Mouse (Mus musculus): ENCODE data around the gene Gtf2f1. TPM values are rescaled to one million over a fixed set of nuclear protein-coding genes. Genes with fewer than 3 reads are reported as not detected.
A peak's percentile ranks its signal among the peaks of the same experiment; 100 is the strongest.

Gene Gtf2f1
- polyA plus RNA-seq, 1 experiment, result 40.8 TPM

GRCm38 (mm10) chr17:57010911-57011235, 215 bp downstream of the Gtf2f1 start:
- under 1% methylated on average over 19 of the region's 19 CpGs for WGBS
- Histone ChIP-seq H3K4me3 (ENCODE audit: control insufficient read depth, insufficient read depth, low read length) (peak overlapping the region; percentile 89), H3K36me3 (ENCODE audit: control insufficient read depth, insufficient read depth, low read length) (peaks cover 21% of the 10 kb centered on the region), H3K27me3 (ENCODE audit: control insufficient read depth, insufficient read depth, low read length) (no peaks in the 10 kb centered on the region), H3K27ac (ENCODE audit: control insufficient read depth, insufficient read depth, low read length) (peak overlapping the region; percentile 69; the same call in 1 of the 2 replicates), H3K4me1 (replicated peaks; ENCODE audit: control insufficient read depth, insufficient read depth, low read length) (peaks cover 8% of the 10 kb centered on the region)
- no peak for DNase-seq
- no peak for TF ChIP-seq POLR2A (IDR thresholded peaks at IDR 0.05; ENCODE audit: control insufficient read depth, extremely low read depth, insufficient read depth, low read length, poor library complexity)

DNA sequence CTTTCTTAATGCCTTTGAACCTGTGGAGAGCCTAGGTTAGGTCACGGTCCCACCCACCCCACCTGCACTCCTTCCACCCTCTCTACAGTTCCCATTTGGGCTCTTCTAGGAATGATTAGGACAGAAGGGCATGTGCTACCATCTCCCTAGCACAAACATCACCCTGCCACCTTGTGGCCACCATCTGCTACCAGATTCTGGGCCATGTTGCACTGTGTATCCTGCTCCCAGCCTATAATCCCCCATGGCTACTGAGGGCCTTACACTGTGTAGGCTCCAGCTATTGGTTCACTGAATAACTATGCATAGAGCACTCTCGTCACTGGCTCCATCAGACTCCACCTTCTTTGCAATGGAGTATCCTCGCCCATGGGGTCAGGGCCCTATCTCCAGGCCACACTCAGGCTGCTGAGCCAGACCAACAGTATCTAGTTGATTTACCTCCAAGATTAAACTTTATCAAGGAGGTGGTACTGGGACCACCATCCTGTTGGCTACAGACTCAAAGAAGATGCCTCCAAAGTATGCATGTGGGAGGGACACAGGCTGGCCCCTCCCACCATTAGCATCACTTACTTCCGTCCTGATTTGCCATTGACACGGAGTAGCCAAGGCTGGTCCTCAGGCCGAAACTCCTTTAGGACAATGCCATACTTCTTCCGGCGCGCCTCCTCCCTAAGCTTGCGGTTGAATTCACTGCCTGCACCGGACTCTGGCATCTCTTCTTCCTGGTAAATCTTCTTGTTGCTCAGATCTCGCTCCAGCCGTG, 3.8 kb downstream of the Gtf2f1 start:
- Histone ChIP-seq H3K27me3 (ENCODE audit: control insufficient read depth, insufficient read depth, low read length) (no peaks in the 10 kb centered on the region), H3K27ac (ENCODE audit: control insufficient read depth, insufficient read depth, low read length) (no peak overlapping the region), H3K4me1 (replicated peaks; ENCODE audit: control insufficient read depth, insufficient read depth, low read length) (peaks cover 8% of the 10 kb centered on the region), H3K36me3 (ENCODE audit: control insufficient read depth, insufficient read depth, low read length) (peaks cover 46% of the 10 kb centered on the region), H3K4me3 (ENCODE audit: control insufficient read depth, insufficient read depth, low read length) (no peak overlapping the region)
- TF ChIP-seq CTCF (IDR thresholded peaks at IDR 0.05; ENCODE audit: borderline replicate concordance, control insufficient read depth, extremely low read depth, insufficient read depth, low read length, poor library complexity) (no peak), POLR2A (IDR thresholded peaks at IDR 0.05; ENCODE audit: control insufficient read depth, extremely low read depth, insufficient read depth, low read length, poor library complexity) (no peak)
- DNase-seq, result no peak
- 97% methylated on average over 13 of the region's 13 CpGs for WGBS

DNA sequence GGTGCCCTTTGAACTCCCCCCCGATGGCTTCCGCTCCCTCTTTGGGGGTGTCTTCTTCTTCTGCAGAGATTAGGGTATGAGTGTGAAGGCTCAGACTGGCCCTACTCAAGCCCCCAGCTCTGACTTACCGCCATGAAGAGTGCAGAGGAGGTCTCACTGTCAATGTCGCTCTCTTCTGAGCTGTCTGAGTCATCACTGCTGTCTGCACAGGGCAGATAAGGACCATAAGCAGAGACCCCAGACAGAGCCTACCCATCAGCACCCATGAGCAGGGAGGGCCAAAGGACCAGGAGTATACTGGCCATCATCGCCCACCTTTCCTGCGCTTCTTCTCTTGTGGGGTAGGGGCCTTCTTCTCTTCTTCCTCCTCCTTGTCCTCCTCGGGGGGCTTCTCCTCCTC, 7.1 kb downstream of the Gtf2f1 start:
- DNase-seq, result no peak
- 95% methylated on average over 7 of the region's 7 CpGs for WGBS
- no peaks in the 10 kb centered on the region for H3K27me3 ChIP-seq (ENCODE audit: control insufficient read depth, insufficient read depth, low read length)
- H3K36me3 ChIP-seq (ENCODE audit: control insufficient read depth, insufficient read depth, low read length), result peaks cover 46% of the 10 kb centered on the region
- TF ChIP-seq CTCF (IDR thresholded peaks at IDR 0.05; ENCODE audit: borderline replicate concordance, control insufficient read depth, extremely low read depth, insufficient read depth, low read length, poor library complexity) (no peak), POLR2A (IDR thresholded peaks at IDR 0.05; ENCODE audit: control insufficient read depth, extremely low read depth, insufficient read depth, low read length, poor library complexity) (no peak)
- H3K27ac ChIP-seq (ENCODE audit: control insufficient read depth, insufficient read depth, low read length), result no peak overlapping the region
- no peak overlapping the region for H3K4me3 ChIP-seq (ENCODE audit: control insufficient read depth, insufficient read depth, low read length)
- no peaks in the 10 kb centered on the region for H3K4me1 ChIP-seq (replicated peaks; ENCODE audit: control insufficient read depth, insufficient read depth, low read length)

- DNase-seq, result no peak
- no peak overlapping the region for H3K27ac ChIP-seq (ENCODE audit: control insufficient read depth, insufficient read depth, low read length)
- WGBS, result 87% methylated on average over 8 of the region's 8 CpGs
- H3K4me1 ChIP-seq (replicated peaks; ENCODE audit: control insufficient read depth, insufficient read depth, low read length), result peaks cover 5% of the 10 kb centered on the region
- H3K36me3 ChIP-seq (ENCODE audit: control insufficient read depth, insufficient read depth, low read length), result peaks cover 30% of the 10 kb centered on the region
- no peaks in the 10 kb centered on the region for H3K27me3 ChIP-seq (ENCODE audit: control insufficient read depth, insufficient read depth, low read length)
- TF ChIP-seq CTCF (IDR thresholded peaks at IDR 0.05; ENCODE audit: borderline replicate concordance, control insufficient read depth, extremely low read depth, insufficient read depth, low read length, poor library complexity), result no peak
- TF ChIP-seq POLR2A (IDR thresholded peaks at IDR 0.05; ENCODE audit: control insufficient read depth, extremely low read depth, insufficient read depth, low read length, poor library complexity), result no peak
- H3K4me3 ChIP-seq (ENCODE audit: control insufficient read depth, insufficient read depth, low read length), result no peak overlapping the region
Observed at GRCm38 (mm10) chr17:57001228-57001627, 9.9 kb downstream of the Gtf2f1 start.

DNA sequence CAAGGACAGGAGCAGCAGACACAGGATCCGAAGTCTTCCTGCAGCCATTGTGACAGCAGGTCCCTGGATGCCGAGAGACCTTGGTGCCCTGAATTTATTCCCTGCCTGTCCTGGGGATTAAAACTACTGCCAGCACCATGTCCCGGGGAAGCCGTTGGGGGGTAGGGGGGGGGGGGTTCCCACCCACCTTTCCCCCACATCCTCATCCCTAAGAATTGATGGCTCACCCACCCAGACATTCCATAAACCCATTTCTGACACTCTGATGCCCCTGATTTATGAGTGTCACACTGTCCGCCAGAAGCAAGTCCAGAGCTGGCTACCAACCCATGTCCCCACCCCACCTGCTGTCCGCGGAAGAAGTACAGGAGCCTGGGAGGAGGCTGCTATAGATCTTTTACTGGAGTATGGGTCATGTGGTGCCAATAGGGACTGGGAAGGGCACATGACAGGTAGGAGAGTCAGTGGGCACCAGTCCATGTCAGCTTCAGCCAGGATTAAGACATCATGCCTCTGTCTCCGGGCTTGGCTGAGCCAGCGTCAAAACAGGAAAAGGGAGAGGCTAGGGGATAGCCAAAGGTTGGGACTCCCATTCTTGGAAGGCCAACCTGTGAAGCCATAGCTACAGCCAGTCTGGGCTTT, 11.0 kb downstream of the Gtf2f1 start, which contains the start of gene Pspn:
TSS of gene Pspn (minus strand) at position 51 of the 642 bp plus-strand sequence.
- no peak for DNase-seq
- Histone ChIP-seq H3K4me3 (ENCODE audit: control insufficient read depth, insufficient read depth, low read length) (no peak within 1 kb of the TSS), H3K27me3 (ENCODE audit: control insufficient read depth, insufficient read depth, low read length) (no peaks in the 10 kb centered on the region), H3K27ac (ENCODE audit: control insufficient read depth, insufficient read depth, low read length) (no peak within 1 kb of the TSS), H3K36me3 (ENCODE audit: control insufficient read depth, insufficient read depth, low read length) (peaks cover 25% of the 10 kb centered on the region), H3K4me1 (replicated peaks; ENCODE audit: control insufficient read depth, insufficient read depth, low read length) (peaks cover 5% of the 10 kb centered on the region)
- 93% methylated on average over 9 of the region's 9 CpGs for WGBS
- no peak for TF ChIP-seq CTCF (IDR thresholded peaks at IDR 0.05; ENCODE audit: borderline replicate concordance, control insufficient read depth, extremely low read depth, insufficient read depth, low read length, poor library complexity)

GRCm38 (mm10) chr17:56999414-56999813, 11.7 kb downstream of the Gtf2f1 start:
- no peaks in the 10 kb centered on the region for H3K27me3 ChIP-seq (ENCODE audit: control insufficient read depth, insufficient read depth, low read length)
- H3K4me3 ChIP-seq (ENCODE audit: control insufficient read depth, insufficient read depth, low read length), result no peak overlapping the region
- H3K36me3 ChIP-seq (ENCODE audit: control insufficient read depth, insufficient read depth, low read length), result peaks cover 21% of the 10 kb centered on the region
- no peak overlapping the region for H3K27ac ChIP-seq (ENCODE audit: control insufficient read depth, insufficient read depth, low read length)
- 96% methylated on average over 9 of the region's 9 CpGs for WGBS
- no peak for TF ChIP-seq POLR2A (IDR thresholded peaks at IDR 0.05; ENCODE audit: control insufficient read depth, extremely low read depth, insufficient read depth, low read length, poor library complexity)
- TF ChIP-seq CTCF (IDR thresholded peaks at IDR 0.05; ENCODE audit: borderline replicate concordance, control insufficient read depth, extremely low read depth, insufficient read depth, low read length, poor library complexity), result no peak
- no peak for DNase-seq
- H3K4me1 ChIP-seq (replicated peaks; ENCODE audit: control insufficient read depth, insufficient read depth, low read length), result peaks cover 5% of the 10 kb centered on the region

Data from thymus, adult 2 months (tissue).